Mouse (Mus musculus) limb, embryonic 12.5 days (tissue): Measurements from ENCODE around the gene Cpb2. TPM values are rescaled to one million over a fixed set of nuclear protein-coding genes. Genes with fewer than 3 reads are reported as not detected.

Experiments
- ATAC-seq: fragments of 200-750 bp; cut with Nextera tagmentation; 2 replicates; pipeline ENCODE4 v1.8.0; 2017; ENCODE audit warnings: low read depth, moderate TSS enrichment; ENCODE audit not compliant: insufficient number of reproducible peaks, insufficient read depth, low FRiP score, low TSS enrichment
- H3K27ac ChIP-seq: fragments of 300-500 bp; sonication (generic); 2 replicates; pipeline ENCODE4 v1.5.1; 2016; ENCODE audit warnings: mild to moderate bottlenecking, moderate library complexity
- H3K27me3 ChIP-seq: fragments of 300-500 bp; sonication (generic); 2 replicates; pipeline ENCODE4 v1.6.1; 2016; ENCODE audit warnings: mild to moderate bottlenecking, moderate library complexity
- H3K36me3 ChIP-seq: fragments of 300-500 bp; sonication (generic); 2 replicates; pipeline ENCODE4 v1.6.1; 2016; ENCODE audit warnings: mild to moderate bottlenecking, moderate library complexity
- H3K4me1 ChIP-seq: fragments of 300-500 bp; sonication (generic); replicated peaks from 2 replicates; pipeline ENCODE4 v1.6.1; 2016
- H3K4me2 ChIP-seq: fragments of 300-500 bp; sonication (generic); 2 replicates; pipeline ENCODE4 v1.6.1; 2016; ENCODE audit warnings: mild to moderate bottlenecking, moderate library complexity
- H3K4me3 ChIP-seq: fragments of 300-500 bp; sonication (generic); replicated peaks from 2 replicates; pipeline ENCODE4 v1.5.1; 2016; ENCODE audit warnings: mild to moderate bottlenecking
- H3K9ac ChIP-seq: fragments of 300-500 bp; sonication (generic); replicated peaks from 2 replicates; pipeline ENCODE4 v1.6.1; 2016; ENCODE audit warnings: mild to moderate bottlenecking, moderate library complexity
- H3K9me3 ChIP-seq: fragments of 300-500 bp; sonication (generic); 2 replicates; pipeline ENCODE4 v1.6.1; 2016; ENCODE audit warnings: mild to moderate bottlenecking, moderate library complexity
- WGBS: fragments of 180-500 bp; shearing (Covaris S2); methylation state at CpG from one replicate; pipeline ENCODE4 v1.1.7; 2016; 5-methylcytosine and 5-hydroxymethylcytosine counted together
- polyA plus RNA-seq: library from polyadenylated mRNA; unstranded; fragments of >200 nt; fragmentation: Nextera tagmentation; extraction: Ambion mirVana; gene quantifications from 2 replicates; pipeline ENCODE4 v1.2.1, GENCODE M21; 2016

The Cpb2 gene
- polyA plus RNA-seq, 1 experiment from 2014 or later, result not detected

- H3K4me3 ChIP-seq, result no peak overlapping the region
- no peak overlapping the region for H3K27ac ChIP-seq
- H3K9me3 ChIP-seq, result no peaks in the 10 kb centered on the region
- no peaks in the 10 kb centered on the region for H3K27me3 ChIP-seq
- 81% methylated on average over 11 of the region's 11 CpGs for WGBS
- no peaks in the 10 kb centered on the region for H3K4me1 ChIP-seq
- H3K4me2 ChIP-seq, result no peak overlapping the region
- H3K36me3 ChIP-seq, result no peaks in the 10 kb centered on the region
- no peak overlapping the region for H3K9ac ChIP-seq
- ATAC-seq, result no peak
Observed at GRCm38 (mm10) chr14:75246024-75247000, 4.2 kb downstream of the Cpb2 start.

- H3K36me3 ChIP-seq, result no peaks in the 10 kb centered on the region
- 87% methylated on average over 3 of the region's 3 CpGs for WGBS
- no peaks in the 10 kb centered on the region for H3K9me3 ChIP-seq
- no peak overlapping the region for H3K4me3 ChIP-seq
- H3K9ac ChIP-seq, result no peak overlapping the region
- H3K4me1 ChIP-seq, result no peaks in the 10 kb centered on the region
- no peak overlapping the region for H3K4me2 ChIP-seq
- no peaks in the 10 kb centered on the region for H3K27me3 ChIP-seq
- ATAC-seq, result no peak
- H3K27ac ChIP-seq, result no peak overlapping the region
Observed at GRCm38 (mm10) chr14:75250432-75250831, 8.3 kb downstream of the Cpb2 start.

- ATAC-seq, result no peak
- Histone ChIP-seq H3K27ac (no peak overlapping the region), H3K9ac (no peak overlapping the region), H3K4me2 (no peak overlapping the region), H3K9me3 (no peaks in the 10 kb centered on the region), H3K27me3 (0 out of 2 replicates have a peak, but pooled peaks cover 3% of the 10 kb centered on the region), H3K36me3 (no peaks in the 10 kb centered on the region), H3K4me1 (no peaks in the 10 kb centered on the region), H3K4me3 (no peak overlapping the region)
- 51% methylated on average over 5 of the region's 5 CpGs for WGBS
Observed at GRCm38 (mm10) chr14:75256521-75256920, 14.4 kb downstream of the Cpb2 start.

- Histone ChIP-seq H3K4me1 (no peaks in the 10 kb centered on the region), H3K9me3 (no peaks in the 10 kb centered on the region), H3K4me3 (no peak overlapping the region), H3K4me2 (no peak overlapping the region), H3K36me3 (no peaks in the 10 kb centered on the region), H3K9ac (no peak overlapping the region), H3K27ac (no peak overlapping the region), H3K27me3 (no peaks in the 10 kb centered on the region)
- WGBS, result 86% methylated on average over 5 of the region's 5 CpGs
- no peak for ATAC-seq
Observed at GRCm38 (mm10) chr14:75269531-75269930, 27.4 kb downstream of the Cpb2 start.

- no peaks in the 10 kb centered on the region for H3K36me3 ChIP-seq
- H3K9ac ChIP-seq, result no peak overlapping the region
- H3K9me3 ChIP-seq, result no peaks in the 10 kb centered on the region
- WGBS, result 86% methylated on average over 6 of the region's 6 CpGs
- 0 out of 2 replicates have a peak, but pooled peaks cover 8% of the 10 kb centered on the region for H3K27me3 ChIP-seq
- no peak overlapping the region for H3K4me2 ChIP-seq
- no peak overlapping the region for H3K4me3 ChIP-seq
- no peaks in the 10 kb centered on the region; the same call in 1 of the 2 replicates for H3K4me1 ChIP-seq
- no peak overlapping the region for H3K27ac ChIP-seq
- no peak for ATAC-seq
Observed at GRCm38 (mm10) chr14:75279716-75280115, 37.6 kb downstream of the Cpb2 start.

GRCm38 (mm10) chr14:75280406-75280805, 38.3 kb downstream of the Cpb2 start:
- no peak overlapping the region for H3K27ac ChIP-seq
- 0 out of 2 replicates have a peak, but pooled peaks cover 6% of the 10 kb centered on the region for H3K27me3 ChIP-seq
- WGBS, result 82% methylated on average over 5 of the region's 5 CpGs
- no peak overlapping the region for H3K9ac ChIP-seq
- H3K4me1 ChIP-seq, result peaks cover 7% of the 10 kb centered on the region
- no peaks in the 10 kb centered on the region for H3K36me3 ChIP-seq
- H3K4me3 ChIP-seq, result no peak overlapping the region
- no peak for ATAC-seq
- H3K4me2 ChIP-seq, result no peak overlapping the region
- H3K9me3 ChIP-seq, result no peaks in the 10 kb centered on the region

GRCm38 (mm10) chr14:75283609-75284192, 41.6 kb downstream of the Cpb2 start:
- H3K27ac ChIP-seq, result peak overlapping the region; percentile 60; the same call in 1 of the 2 replicates
- H3K4me3 ChIP-seq, result peak overlapping the region; percentile 99
- H3K9me3 ChIP-seq, result no peaks in the 10 kb centered on the region
- 5% methylated on average over 19 of the region's 19 CpGs for WGBS
- peaks cover 8% of the 10 kb centered on the region for H3K4me1 ChIP-seq
- H3K9ac ChIP-seq, result peak overlapping the region; percentile 92
- H3K27me3 ChIP-seq, result no peaks in the 10 kb centered on the region
- H3K36me3 ChIP-seq, result no peaks in the 10 kb centered on the region
- peak; percentile 57; the same call in 1 of the 2 replicates for ATAC-seq
- peak overlapping the region; percentile 75 for H3K4me2 ChIP-seq

GRCm38 (mm10) chr14:75284193-75284915, 42.3 kb downstream of the Cpb2 start, which contains the start of gene Zc3h13:
Gene Zc3h13 (plus strand): TSS chr14:75284373.
- Histone ChIP-seq H3K36me3 (no peaks in the 10 kb centered on the region), H3K4me1 (peaks cover 8% of the 10 kb centered on the region), H3K4me2 (peak within 1 kb of the TSS; percentile 85), H3K9me3 (no peaks in the 10 kb centered on the region), H3K27me3 (no peaks in the 10 kb centered on the region), H3K9ac (peak within 1 kb of the TSS; percentile 92), H3K4me3 (peak within 1 kb of the TSS; percentile 99), H3K27ac (peak within 1 kb of the TSS; percentile 83)
- peak; percentile 98 for ATAC-seq
- WGBS, result under 1% methylated on average over 61 of the region's 61 CpGs

GRCm38 (mm10) chr14:75301081-75301480, 59.0 kb downstream of the Cpb2 start:
- H3K27ac ChIP-seq, result no peak overlapping the region
- H3K27me3 ChIP-seq, result no peaks in the 10 kb centered on the region
- H3K4me3 ChIP-seq, result no peak overlapping the region
- 87% methylated on average over 1 of the region's 1 CpGs for WGBS
- no peaks in the 10 kb centered on the region for H3K9me3 ChIP-seq
- H3K4me2 ChIP-seq, result no peak overlapping the region
- no peaks in the 10 kb centered on the region for H3K36me3 ChIP-seq
- no peak overlapping the region for H3K9ac ChIP-seq
- no peaks in the 10 kb centered on the region for H3K4me1 ChIP-seq
- ATAC-seq, result no peak

- WGBS, result 24% methylated on average over 5 of the region's 5 CpGs
- H3K4me3 ChIP-seq, result no peak overlapping the region
- H3K9ac ChIP-seq, result no peak overlapping the region
- ATAC-seq, result no peak
- no peaks in the 10 kb centered on the region for H3K36me3 ChIP-seq
- H3K4me1 ChIP-seq, result no peaks in the 10 kb centered on the region
- H3K4me2 ChIP-seq, result no peak overlapping the region
- no peaks in the 10 kb centered on the region for H3K27me3 ChIP-seq
- H3K27ac ChIP-seq, result no peak overlapping the region
- no peaks in the 10 kb centered on the region for H3K9me3 ChIP-seq
Observed at GRCm38 (mm10) chr14:75303807-75304206, 61.7 kb downstream of the Cpb2 start.

- ATAC-seq, result no peak
- H3K27me3 ChIP-seq, result no peaks in the 10 kb centered on the region
- H3K9me3 ChIP-seq, result no peaks in the 10 kb centered on the region
- H3K4me1 ChIP-seq, result no peaks in the 10 kb centered on the region
- no peak overlapping the region for H3K27ac ChIP-seq
- no peak overlapping the region for H3K4me2 ChIP-seq
- peaks cover 3% of the 10 kb centered on the region; the same call in 1 of the 2 replicates for H3K36me3 ChIP-seq
- no peak overlapping the region for H3K4me3 ChIP-seq
- H3K9ac ChIP-seq, result no peak overlapping the region
Observed at GRCm38 (mm10) chr14:75307855-75308254, 65.8 kb downstream of the Cpb2 start.
